ENCODE assay signal across 9 mouse cellular contexts in genomic region chr12:76820615-76821014, GRCm38 (mm10). TPM values are rescaled to one million over a fixed set of nuclear protein-coding genes. Genes with fewer than 3 reads are reported as not detected.
DNase-seq lines count a peak whose midpoint lies in the region; ATAC-seq and TF ChIP-seq lines count a peak whose summit lies in the region.
"Had no signal": no experiment of that assay in that cellular context is flagged by ENCODE, and none has a peak within 500 bp of the region (broad histone marks: within the 10 kb centered on the region; RNA-seq: fewer than 3 reads in every experiment).

No protein-coding gene starts in this region.

- no peaks in the 10 kb centered on the region for H3K36me3 ChIP-seq in forebrain, embryonic 12.5 days (replicated peaks)
- no peaks in the 10 kb centered on the region for H3K36me3 ChIP-seq in limb, embryonic 13.5 days

- H3K4me3 ChIP-seq in layer of hippocampus, adult 2 months: peak overlapping the region; percentile 79
- H3K4me3 ChIP-seq in forebrain, embryonic 12.5 days (replicated peaks): no peak overlapping the region
- no peak overlapping the region for H3K4me3 ChIP-seq in limb, embryonic 13.5 days

- no peak overlapping the region for H3K9ac ChIP-seq in forebrain, embryonic 12.5 days
- no peak overlapping the region for H3K9ac ChIP-seq in limb, embryonic 13.5 days

- H3K27me3 ChIP-seq in forebrain, embryonic 12.5 days: peaks cover 66% of the 10 kb centered on the region
- peaks cover 45% of the 10 kb centered on the region for H3K27me3 ChIP-seq in limb, embryonic 13.5 days

- DNase-seq in layer of hippocampus, adult 2 months (ENCODE audit: low spot score in 2 of 2): no peak
- no peak for DNase-seq in layer of hippocampus, adult 11-12 months (ENCODE audit: low spot score)
- peak; percentile 65 for DNase-seq in retina, embryonic 14.5 days (ENCODE audit: low spot score)
- no peak for DNase-seq in gastrocnemius, adult 8-10 months (ENCODE audit: low spot score in 2 of 2)
- no peak for DNase-seq in urinary bladder, adult 2 months (ENCODE audit: low spot score)
- DNase-seq: adrenal gland, adult 8-10 months had no signal

- 40% methylated on average over 4 of the region's 4 CpGs for WGBS in forebrain, embryonic 12.5 days
- WGBS in limb, embryonic 13.5 days: 44% methylated on average over 4 of the region's 4 CpGs

- peak overlapping the region; percentile 91; the same call in 1 of the 2 replicates for H3K27ac ChIP-seq in layer of hippocampus, adult 2 months
- no peak overlapping the region for H3K27ac ChIP-seq in forebrain, embryonic 12.5 days
- H3K27ac ChIP-seq in limb, embryonic 13.5 days: no peak overlapping the region

- H3K9me3 ChIP-seq in forebrain, embryonic 12.5 days: no peaks in the 10 kb centered on the region
- no peaks in the 10 kb centered on the region for H3K9me3 ChIP-seq in limb, embryonic 13.5 days

- no peak for TF ChIP-seq CTCF in layer of hippocampus, adult 2 months (conservative IDR thresholded peaks at IDR 0.05)

- ATAC-seq in forebrain, embryonic 12.5 days (ENCODE audit: low FRiP score): no peak
- no peak; the same call in 1 of the 2 replicates for ATAC-seq in limb, embryonic 13.5 days (ENCODE audit: low FRiP score, low read depth)
- ATAC-seq in inflammation-experienced regulatory T-cells, adult 6 months: no peak

- H3K4me2 ChIP-seq in forebrain, embryonic 12.5 days: peak overlapping the region; percentile 90; the same call in 1 of the 2 replicates
- H3K4me2 ChIP-seq in limb, embryonic 13.5 days (replicated peaks): peak overlapping the region; percentile 88

- peaks cover 36% of the 10 kb centered on the region for H3K4me1 ChIP-seq in forebrain, embryonic 12.5 days
- peaks cover 58% of the 10 kb centered on the region for H3K4me1 ChIP-seq in limb, embryonic 13.5 days

RNA-seq across cellular contexts. Expression of gene Rab15, which starts 2.1 kb away (rescaled TPM):
- 100 to 1,000 TPM; 189 to 195 TPM for total RNA-seq in layer of hippocampus, adult 2 months (2021)
- polyA plus RNA-seq in forebrain, embryonic 12.5 days (2016; fragmentation: Nextera tagmentation; extraction: Ambion mirVana): 11.8 and 13.8 TPM in 2 replicates
- 21.4 and 23.6 TPM in 2 replicates for polyA plus RNA-seq in limb, embryonic 13.5 days (2015; fragmentation: Nextera tagmentation; extraction: Ambion mirVana)
- not detected for polyA plus RNA-seq in inflammation-experienced regulatory T-cells, adult 6 months (2017; shearing (Covaris generic))
- 1 to 10 TPM in 3 of 4 experiments, under 1 TPM in 1; 0.92 to 2.6 (median 1.6) TPM for total RNA-seq in gastrocnemius, adult 8-10 months (2022)
- polyA plus RNA-seq in urinary bladder, adult 2 months (2012; rRNA removed): 64.8 and 68.0 TPM in 2 replicates

RNA-seq across cellular contexts. Expression of gene Gpx2, which starts 25.3 kb away (rescaled TPM):
- total RNA-seq in layer of hippocampus, adult 2 months (2021): under 1 TPM in 1 of 2 experiments, not detected in 1; 0.88 TPM
- 0.33 and 1.2 TPM in 2 replicates for polyA plus RNA-seq in forebrain, embryonic 12.5 days (2016; fragmentation: Nextera tagmentation; extraction: Ambion mirVana)
- polyA plus RNA-seq in limb, embryonic 13.5 days (2015; fragmentation: Nextera tagmentation; extraction: Ambion mirVana): 0.31 TPM in 1 of 2 replicates, not detected in the other
- not detected for polyA plus RNA-seq in inflammation-experienced regulatory T-cells, adult 6 months (2017; shearing (Covaris generic))
- not detected for total RNA-seq in gastrocnemius, adult 8-10 months (2022)
- 22.1 and 22.4 TPM in 2 replicates for polyA plus RNA-seq in urinary bladder, adult 2 months (2012; rRNA removed)

RNA-seq across cellular contexts. Expression of gene Fntb, which starts 55.2 kb away (rescaled TPM):
- 10 to 100 TPM; 24.8 to 26.2 TPM for total RNA-seq in layer of hippocampus, adult 2 months (2021)
- 35.2 and 37.3 TPM in 2 replicates for polyA plus RNA-seq in forebrain, embryonic 12.5 days (2016; fragmentation: Nextera tagmentation; extraction: Ambion mirVana)
- 42.6 and 44.1 TPM in 2 replicates for polyA plus RNA-seq in limb, embryonic 13.5 days (2015; fragmentation: Nextera tagmentation; extraction: Ambion mirVana)
- polyA plus RNA-seq in inflammation-experienced regulatory T-cells, adult 6 months (2017; shearing (Covaris generic)): 10 to 100 TPM; 10.6 to 28.4 (median 16.2) TPM
- 10 to 100 TPM; 10.4 to 12.0 (median 11.6) TPM for total RNA-seq in gastrocnemius, adult 8-10 months (2022)
- polyA plus RNA-seq in urinary bladder, adult 2 months (2012; rRNA removed): 18.3 and 19.3 TPM in 2 replicates

RNA-seq across cellular contexts. Expression of gene Churc1, which starts 55.3 kb away (rescaled TPM):
- 10 to 100 TPM; 36.5 to 37.3 TPM for total RNA-seq in layer of hippocampus, adult 2 months (2021)
- 70.1 and 79.0 TPM in 2 replicates for polyA plus RNA-seq in forebrain, embryonic 12.5 days (2016; fragmentation: Nextera tagmentation; extraction: Ambion mirVana)
- 104 and 107 TPM in 2 replicates for polyA plus RNA-seq in limb, embryonic 13.5 days (2015; fragmentation: Nextera tagmentation; extraction: Ambion mirVana)
- polyA plus RNA-seq in inflammation-experienced regulatory T-cells, adult 6 months (2017; shearing (Covaris generic)): 100 to 1,000 TPM; 126 to 167 (median 138) TPM
- total RNA-seq in gastrocnemius, adult 8-10 months (2022): 10 to 100 TPM; 58.2 to 63.8 (median 60.9) TPM
- 130 and 145 TPM in 2 replicates for polyA plus RNA-seq in urinary bladder, adult 2 months (2012; rRNA removed)

Comparison
In these comparisons a context has a peak if more than half of its experiments do, and no peak if none do; other contexts are left out.
1. RNA of gene Rab15, which starts 2.1 kb away (polyA plus RNA-seq): 64.8 to 68.0 TPM in urinary bladder, adult 2 months, 21.4 to 23.6 TPM in limb, embryonic 13.5 days and 11.8 to 13.8 TPM in forebrain, embryonic 12.5 days; not detected in inflammation-experienced regulatory T-cells, adult 6 months; every median in the first group is over 10 times any median in the second.
2. RNA of gene Gpx2, which starts 25.3 kb away (polyA plus RNA-seq): 22.1 to 22.4 TPM in urinary bladder, adult 2 months; 0.33 to 1.2 TPM in forebrain, embryonic 12.5 days, 0.31 TPM in limb, embryonic 13.5 days and not detected in inflammation-experienced regulatory T-cells, adult 6 months; every median in the first group is over 10 times any median in the second.